Mouse (Mus musculus): ENCODE measurements at regions not wholly inside any gene's neighbourhood (a gene's known extent, or its start where the extent isn't known, plus 50 kb on each side); places are given as distances from the start of the nearest gene placed in this dataset.

DNA sequence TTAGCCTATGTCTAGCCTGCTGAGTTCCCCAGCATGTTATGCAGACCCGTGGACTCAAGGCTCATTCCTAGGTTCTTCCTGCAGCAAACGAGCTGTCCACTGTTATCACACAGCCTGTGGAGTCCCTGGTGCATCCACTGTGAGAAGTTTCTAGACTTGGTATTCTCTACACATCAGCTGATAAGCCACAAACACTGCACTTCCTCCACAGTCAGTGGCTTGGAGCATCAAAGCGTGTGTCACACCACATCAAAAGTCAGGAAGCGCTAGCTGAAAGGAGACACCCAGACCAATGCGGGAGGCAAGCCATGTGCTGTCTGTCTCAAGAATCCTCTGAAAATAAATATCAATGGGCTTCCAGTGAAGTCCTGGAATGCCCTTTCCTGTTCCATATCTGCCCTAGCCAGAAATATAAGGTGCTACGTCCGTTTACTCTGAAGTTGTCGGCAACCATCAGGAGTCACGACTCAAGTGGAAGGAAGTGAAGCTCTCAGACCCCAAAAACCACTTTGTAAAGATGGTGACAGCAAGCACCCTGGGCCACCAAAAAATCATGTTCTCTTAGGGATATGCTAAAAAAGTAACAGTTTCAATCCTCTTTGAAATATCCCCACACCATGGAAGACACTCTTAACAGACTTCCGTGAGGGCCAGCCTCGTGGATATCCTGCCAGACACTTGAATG, 227.7 kb downstream of the Adgrl2 start:
- DNase-seq (ENCODE audit: low read depth, low spot score), result no peak

DNA sequence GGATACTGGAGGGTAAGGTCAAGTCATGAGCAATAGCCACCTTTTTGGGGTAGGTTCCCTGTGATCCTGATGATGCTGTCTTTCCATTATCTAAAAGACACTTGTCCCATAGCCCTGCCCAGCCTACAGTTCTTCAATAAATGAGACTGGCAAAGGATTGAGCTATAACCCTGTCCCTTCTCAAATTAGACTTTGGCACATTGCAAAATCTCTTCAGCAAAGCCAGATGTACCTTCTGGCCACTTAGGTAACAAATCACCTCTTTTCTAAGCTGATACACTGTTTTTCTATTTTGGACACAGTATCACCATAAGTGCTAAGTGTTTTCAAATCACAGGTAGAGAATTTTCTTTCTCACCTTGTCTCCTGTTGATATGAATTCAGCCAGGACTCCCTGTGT, 228.8 kb downstream of the Adgrl2 start:
- DNase-seq (ENCODE audit: low read depth, low spot score), result no peak

DNA sequence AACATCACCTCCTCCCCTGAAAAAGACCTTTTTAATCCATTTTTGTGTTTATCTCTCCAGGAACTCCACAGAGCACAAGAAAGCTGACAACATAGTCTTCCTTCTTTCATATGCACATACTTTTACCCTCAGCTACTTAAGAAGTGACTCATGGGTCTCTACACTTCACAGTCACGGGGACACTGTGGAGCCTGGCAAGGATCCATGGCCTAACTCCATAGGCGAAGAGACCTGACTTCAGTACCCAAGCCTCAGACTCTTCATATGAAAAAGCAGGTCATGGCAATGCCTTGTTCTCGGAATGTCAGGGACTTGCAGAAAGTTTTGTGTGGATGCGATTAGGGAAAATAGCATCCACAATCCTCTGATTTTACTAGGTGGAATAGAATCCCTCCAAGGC, 230.9 kb downstream of the Adgrl2 start:
- no peak for DNase-seq (ENCODE audit: low read depth, low spot score)

DNA sequence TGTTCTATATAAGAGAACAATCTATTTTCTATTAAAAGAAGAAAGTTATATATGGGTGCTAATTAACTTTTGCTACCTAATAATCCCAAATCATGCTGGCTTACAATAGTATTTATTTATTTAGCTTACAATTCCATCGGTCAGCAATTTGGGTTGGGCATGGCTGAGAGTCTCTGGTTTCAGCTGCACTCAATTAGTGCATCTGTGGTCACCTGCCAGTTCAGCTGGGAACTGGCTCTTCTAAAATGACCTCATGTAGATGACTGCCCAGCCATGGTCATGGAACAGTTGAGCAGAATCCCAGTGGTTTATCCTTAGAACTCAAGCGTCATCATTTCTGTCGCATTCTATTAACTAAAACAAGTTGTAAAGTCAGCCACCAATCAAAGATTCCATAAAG, 244.1 kb downstream of the Adgrl2 start:
- no peak for DNase-seq (ENCODE audit: low read depth, low spot score)

DNA sequence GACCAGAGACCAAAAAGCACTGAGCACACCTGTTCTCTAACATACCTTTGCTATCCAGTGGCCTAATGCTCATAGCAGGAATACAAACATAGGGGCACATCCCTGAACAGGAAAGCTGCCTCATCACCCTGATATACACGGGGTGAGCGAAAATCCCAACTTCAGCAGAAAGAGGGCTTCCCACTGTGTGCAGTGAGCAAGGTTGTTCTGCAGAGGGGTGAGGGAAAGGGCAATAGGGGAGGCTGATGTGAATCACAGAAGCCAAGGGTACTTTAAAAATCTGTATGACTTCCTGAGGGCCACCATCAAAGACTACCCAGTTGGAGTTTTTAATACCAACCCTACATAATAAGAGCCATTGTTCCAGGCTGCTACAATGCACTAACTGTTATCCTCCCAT, 245.7 kb downstream of the Adgrl2 start:
- peak; percentile 31 for DNase-seq (ENCODE audit: low read depth, low spot score)

DNA sequence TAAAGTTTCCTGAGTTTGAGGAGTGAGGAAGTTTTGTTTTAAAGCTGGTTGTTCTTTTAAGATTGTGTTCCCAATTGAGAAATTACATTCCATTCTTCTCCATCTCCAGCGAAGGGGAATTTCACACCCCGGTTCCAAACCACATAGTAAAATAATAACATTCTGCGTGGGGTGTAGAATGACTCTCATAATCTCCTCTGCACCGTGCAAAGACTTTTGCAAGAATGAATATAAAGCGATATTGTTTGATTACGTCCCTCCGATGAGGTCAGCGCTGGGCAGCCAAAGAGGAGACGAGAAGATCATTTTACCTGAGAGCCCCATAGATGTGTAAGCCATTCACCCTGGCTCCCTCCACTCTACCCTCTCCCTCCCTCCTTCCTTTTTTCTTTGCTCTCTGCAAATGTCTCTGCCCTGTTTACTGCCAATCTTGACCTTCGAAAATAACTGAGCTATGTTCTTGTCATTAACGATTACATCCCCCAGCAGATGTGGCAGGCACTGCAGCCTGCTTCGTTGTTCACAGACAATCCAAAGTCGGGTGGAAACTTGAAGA, 256.1 kb downstream of the Adgrl2 start:
- DNase-seq (ENCODE audit: low read depth, low spot score), result no peak

DNA sequence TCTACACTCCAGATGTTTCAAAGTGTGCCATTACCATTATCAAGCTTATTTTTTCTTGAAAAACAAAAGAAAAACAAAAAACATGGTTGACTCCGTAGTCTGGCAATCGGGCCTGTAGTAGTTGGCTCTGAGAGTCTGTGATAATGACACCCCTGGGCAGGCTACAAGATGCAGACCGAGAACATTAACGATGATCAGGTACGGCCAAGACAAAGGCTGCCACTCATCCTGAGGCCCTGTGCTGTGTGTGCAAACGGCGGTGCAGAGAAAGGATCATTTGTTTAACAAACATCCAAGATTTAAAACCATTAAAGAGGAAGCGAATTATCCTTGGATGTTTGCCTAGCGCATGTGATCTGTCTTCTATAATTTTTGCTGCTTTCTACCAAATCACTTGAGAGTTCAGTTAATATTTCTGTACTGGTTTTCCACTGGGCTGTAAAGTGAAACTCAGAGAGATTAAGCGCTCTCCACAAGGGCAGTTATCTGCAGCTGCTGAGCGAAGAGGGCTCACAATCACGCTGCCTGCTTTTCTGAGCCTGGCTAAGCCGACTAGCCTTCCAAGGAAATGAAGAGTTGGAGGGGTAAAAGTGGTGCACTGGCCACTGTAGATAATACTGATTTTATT, 257.0 kb downstream of the Adgrl2 start:
- DNase-seq (ENCODE audit: low read depth, low spot score), result no peak

DNA sequence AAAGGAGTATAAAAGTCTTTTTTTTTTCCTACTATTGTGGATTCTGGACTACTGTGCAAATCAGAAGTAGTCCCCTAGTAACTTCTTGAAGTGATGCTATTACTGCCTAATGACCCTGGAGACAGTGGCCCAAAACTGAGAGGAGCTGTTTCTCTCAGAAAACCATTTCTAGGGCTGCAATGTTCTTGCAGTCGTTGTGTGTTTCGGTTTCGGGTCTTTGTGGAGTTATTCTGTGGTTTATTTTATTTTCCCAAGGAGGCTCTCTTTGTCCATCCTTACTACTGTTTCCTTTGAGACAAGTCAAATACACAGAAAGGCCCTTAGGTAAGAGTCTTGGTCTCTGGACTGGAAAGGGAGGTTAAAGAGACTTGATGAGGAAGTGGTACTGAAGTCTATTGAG, 258.9 kb downstream of the Adgrl2 start:
- DNase-seq (ENCODE audit: low read depth, low spot score), result no peak

DNA sequence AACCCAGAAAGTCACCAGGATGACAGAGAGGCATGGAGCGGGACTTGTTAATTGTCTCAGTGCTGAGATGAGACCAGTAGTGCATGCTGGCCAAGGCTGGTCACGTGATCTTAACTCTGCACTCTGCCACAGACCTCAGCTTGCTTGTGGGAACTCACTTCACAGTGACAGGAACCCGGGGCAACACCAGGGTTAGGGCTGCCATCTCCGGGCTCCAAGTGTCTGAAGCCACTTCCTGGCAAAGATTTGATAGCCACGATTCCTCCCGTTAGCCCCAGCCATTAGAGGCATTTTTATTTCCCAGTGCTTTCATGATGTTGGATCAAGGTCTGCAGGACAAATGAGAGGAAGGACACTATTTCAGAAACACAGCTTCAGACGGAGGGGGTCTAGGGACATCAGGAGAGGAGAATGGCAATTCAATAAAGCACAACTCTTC, 261.1 kb downstream of the Adgrl2 start:
- peak; percentile 9 for DNase-seq (ENCODE audit: low read depth, low spot score)

DNA sequence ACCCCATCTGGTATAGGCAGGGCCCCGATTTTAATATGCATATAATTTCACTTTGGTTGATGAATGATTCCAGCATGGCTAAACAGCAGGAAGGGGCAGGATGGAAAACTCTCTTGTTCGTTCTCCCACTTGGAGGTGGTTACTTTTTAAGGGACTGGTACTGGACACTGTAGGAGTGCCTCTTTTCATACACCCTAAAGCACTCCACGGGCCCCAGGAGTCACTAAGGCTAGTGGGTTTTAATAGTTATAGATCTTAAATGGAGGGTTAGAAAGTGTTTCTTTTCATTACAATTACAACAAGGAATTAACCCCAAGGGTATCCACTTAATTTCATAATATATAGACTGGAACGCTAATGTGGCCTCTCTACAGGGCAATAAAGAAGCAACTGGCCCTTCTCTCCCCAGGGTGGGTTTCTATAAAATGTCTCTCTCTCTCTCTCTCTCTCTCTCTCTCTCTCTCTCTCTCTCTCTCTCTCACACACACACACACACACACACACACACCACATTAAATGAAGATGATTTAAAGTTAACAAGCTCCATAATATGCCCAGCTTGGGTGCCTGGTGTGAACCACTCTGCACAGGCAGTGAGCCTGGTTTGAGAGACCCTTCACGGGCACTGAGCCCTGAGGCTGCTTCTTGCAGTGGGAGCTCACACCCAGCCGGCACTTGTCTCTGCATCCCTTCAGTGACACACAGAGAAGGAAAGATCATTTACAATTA, 261.7 kb downstream of the Adgrl2 start:
- DNase-seq (ENCODE audit: low read depth, low spot score), result no peak

DNA sequence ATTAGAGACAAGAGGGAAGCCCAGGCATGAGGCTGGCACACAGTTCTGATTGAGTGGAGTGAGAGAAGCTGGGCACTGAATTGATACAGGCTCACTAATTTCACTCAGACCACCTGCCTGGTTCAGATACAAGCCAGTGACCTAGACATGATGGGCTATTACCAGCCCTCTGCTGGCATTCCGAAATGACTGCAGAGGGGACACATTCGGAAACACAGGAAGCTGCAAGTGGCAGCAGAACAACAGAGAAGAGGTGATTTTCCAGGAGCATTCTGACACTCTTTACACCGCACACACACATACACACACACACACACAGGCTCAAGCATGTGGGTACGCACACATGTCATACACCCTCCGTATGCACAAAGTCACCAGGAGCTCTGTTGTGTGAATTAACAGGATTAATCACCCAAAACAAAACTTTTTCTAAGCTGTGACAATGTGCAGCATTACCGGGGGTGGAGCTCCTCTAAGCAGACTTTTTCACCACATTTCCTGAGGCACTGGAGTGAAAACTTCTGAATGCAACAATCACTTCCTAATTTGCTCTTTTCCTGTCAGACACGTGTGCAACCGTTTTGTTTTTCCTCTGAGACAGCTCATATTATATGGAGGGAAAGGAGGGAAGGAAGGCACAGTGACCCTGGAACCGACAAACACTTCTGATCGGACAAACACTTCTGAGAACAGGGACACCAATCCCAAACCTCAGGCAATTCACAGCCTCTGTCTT, 263.6 kb downstream of the Adgrl2 start:
- DNase-seq (ENCODE audit: low read depth, low spot score), result no peak

DNA sequence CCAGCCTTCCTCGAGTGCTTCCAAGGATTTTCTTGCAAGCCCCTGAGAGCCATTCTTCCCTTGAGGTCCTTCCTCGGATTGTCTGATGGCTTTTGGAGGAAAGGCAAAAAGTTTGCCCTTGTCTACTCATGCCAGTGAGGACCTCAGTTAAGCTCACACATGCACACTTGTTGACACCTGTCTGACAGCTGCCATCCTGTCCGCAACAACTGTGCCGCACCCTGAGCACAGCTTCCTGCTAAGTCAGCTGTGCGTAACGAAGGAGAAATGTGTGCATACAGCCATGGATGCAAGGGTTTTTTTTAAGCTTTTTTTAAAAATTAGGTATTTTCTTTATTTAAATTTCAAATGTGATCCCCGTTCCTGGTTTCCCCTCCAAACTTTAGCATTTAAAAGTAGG, 293.8 kb downstream of the Adgrl2 start:
- DNase-seq (ENCODE audit: low read depth, low spot score), result no peak

DNA sequence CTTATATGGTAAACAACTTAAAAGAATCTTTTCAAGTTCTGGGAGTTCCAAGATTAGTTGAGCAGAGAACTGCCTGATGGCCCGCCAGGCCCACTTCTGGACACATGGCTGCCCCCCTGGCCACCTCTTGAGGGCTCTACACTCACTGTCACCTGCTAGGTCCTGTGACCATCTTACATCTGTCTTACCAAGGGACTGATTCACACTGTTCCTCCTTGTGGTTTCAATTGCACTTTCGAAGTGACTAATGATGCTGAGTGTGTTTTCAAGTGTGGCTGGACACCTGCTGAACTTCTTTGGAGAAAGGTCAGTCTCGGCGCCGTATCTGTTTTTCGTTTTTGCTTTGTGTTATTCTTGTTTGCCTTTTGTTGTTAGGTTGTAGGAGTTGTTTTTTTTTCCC, 294.9 kb downstream of the Adgrl2 start:
- DNase-seq (ENCODE audit: low read depth, low spot score), result peak; percentile 4

DNA sequence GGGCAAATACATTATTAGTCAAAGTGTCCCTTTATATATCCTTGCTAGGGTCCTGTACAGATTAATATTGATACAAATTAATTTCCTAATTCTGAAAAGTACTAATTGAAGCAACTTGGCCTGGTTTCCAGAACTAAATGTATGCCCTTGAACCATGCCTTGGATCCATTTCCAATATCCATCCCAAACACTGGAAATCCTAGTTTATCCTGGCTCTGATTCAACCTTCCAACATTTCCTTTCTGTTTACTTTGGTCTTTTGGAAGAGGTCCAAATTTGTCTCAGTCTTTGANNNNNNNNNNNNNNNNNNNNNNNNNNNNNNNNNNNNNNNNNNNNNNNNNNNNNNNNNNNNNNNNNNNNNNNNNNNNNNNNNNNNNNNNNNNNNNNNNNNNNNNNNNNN, 307.2 kb downstream of the Adgrl2 start:
- DNase-seq (ENCODE audit: low read depth, low spot score), result peak; percentile 18

DNA sequence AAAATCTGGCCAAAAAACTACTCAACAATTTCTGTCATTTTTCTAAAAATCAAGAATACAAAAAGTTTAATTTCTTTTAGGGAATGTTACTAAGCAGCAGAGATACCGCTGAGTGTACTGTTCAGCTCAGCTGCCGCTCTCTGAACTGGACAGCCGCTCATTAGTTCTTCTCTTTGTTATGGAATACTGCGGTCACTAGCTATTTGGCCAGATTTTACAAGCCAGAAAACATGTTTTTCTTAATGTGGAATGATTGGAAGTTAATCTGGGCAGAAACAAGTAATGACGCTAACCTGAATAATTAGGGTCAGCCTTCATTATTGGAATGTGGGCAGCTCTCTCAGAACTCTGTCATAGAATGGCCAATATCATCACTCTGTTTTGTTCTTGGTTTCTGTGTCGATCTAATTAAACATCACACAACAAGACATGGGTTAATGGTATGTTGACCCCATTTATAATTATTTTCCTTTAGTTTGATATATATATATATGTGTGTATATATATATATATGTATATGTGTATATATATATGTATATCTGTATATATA, 307.8 kb downstream of the Adgrl2 start:
- DNase-seq (ENCODE audit: low read depth, low spot score), result no peak

DNA sequence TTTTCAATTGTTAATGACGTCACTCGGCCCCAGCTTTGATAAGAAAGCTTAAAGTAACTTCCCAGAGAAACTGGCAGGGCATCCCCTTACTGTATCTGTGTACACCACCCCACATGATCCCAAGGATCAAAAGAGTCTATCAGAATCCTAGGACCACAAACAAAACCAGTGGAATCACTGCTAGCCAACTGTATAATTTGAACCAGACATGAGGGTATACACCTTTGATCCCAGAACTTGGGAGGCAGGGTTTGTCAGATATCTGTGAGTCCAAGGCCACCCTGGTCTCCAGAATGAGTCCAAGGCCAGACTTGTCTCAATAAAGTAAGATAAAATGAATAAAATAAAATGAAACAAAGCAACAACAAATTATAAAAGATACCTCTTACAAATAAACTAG, 309.2 kb downstream of the Adgrl2 start:
- no peak for DNase-seq (ENCODE audit: low read depth, low spot score)

DNA sequence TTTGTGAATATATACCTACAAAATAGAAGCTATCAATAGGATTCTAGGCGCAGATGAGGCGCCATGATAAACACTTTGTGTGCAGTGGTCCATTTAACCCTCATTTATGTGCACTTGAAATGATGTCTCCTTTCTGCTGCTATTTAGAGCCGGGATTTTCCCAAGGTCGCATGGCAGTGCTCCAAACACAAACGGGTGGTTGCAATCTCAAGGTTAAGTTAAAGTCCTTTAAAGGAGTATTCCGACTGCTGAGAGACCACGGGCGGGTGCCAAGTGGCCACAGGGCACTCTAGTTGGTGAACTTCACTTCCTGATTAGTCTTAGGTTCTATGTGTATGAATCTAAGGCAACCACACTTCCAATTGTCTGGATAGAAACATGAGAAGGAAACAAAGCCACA, 309.6 kb downstream of the Adgrl2 start:
- DNase-seq (ENCODE audit: low read depth, low spot score), result no peak

DNA sequence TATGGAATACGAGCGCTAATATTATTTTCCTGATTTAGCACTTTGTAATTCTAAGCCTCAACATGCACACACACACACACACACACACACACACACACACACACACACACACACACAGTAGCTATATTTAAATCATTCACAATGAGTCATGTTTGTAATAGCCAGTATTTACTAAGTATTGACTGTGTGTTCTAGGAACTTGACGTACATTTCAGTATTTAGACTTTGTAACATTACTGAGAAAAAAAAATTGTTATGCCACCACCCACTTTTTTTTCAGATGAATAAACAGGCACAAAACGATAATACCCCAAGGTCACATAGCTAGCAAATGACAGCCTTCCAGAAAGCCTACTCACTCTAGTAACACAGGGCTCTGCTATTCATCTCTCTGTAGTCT, 310.3 kb downstream of the Adgrl2 start:
- no peak for DNase-seq (ENCODE audit: low read depth, low spot score)

DNA sequence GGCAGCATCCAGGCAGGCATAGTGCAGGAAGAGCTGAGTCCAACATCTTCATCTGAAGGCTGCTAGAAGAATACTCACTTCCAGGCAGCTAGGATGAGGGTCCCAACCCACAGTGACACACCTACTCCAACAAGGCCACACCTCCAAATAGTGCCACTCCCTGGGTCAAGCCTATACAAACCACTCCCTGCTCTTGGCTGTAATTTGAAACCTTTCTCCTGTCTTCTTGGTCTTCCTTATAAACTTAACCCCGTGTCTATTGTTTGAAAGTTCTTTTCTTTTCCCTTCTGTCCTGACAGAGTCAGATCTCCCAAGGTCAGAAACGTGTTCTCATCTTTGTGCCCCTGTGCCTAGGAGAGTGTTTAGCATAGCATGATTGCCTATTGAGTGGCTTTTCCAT, 311.2 kb downstream of the Adgrl2 start:
- no peak for DNase-seq (ENCODE audit: low read depth, low spot score)

DNA sequence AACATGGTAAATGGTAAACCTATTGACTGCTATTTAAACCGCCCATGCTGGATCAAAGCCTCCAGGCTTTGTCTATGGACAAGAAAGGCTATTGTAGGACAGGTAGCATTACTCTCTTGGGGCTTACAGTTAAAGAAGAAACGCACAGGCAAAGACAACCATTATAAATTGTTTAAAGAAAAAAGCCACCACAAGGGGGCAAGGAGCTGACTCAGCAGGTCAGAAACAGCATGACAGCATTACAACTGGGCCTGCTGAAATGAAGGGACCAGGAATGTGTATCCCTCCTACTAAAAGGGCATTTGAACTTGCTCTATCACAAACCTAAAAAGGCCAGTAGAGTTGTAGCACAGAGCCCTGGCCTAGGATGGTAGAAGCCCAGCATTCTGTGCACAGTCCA, 314.3 kb downstream of the Adgrl2 start:
- DNase-seq (ENCODE audit: low read depth, low spot score), result no peak

DNA sequence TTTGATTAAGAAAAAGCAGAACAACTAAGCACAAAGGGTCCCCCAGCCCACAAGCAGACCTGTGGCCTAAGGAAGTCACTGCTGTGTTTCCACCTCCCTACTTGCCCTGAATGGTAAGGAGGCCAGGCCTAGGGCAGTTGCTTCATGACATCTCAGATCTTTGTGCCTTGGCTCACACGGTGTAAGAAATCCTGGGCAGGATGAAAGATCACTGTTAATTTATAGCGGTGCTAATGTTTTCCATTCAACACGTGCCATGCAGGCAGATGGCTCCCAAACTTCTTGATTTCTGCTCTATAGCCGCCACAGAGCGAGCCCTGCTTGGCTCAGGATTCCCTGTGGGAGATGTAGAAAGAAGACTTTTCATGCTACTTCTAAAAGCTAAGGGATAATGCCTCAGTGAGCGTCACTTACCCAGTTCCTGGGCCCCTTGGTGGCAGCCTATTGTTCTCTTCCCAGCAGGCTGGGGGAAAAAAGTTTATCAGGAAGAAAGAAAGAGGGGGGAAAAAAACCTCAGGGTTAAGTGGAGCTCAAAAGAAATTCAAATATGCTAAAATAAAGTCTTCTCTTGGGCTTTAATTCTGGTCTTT, 327.4 kb downstream of the Adgrl2 start:
- no peak for DNase-seq (ENCODE audit: low read depth, low spot score)
